Mouse (Mus musculus) hindbrain, postnatal 0 days (tissue): ENCODE data around the gene Ptp4a2. TPM values are rescaled to one million over a fixed set of nuclear protein-coding genes. Genes with fewer than 3 reads are reported as not detected.
"Not testable (repeated sequence)": the region's sequence is repeated elsewhere in the genome, so short reads cannot be mapped to it uniquely, and the experiment has no call there.

ENCODE experiments used
- ATAC-seq: fragments of 200-750 bp; cut with Nextera tagmentation; 2 replicates; pipeline ENCODE4 v1.8.0; 2017; ENCODE audit warnings: mild to moderate bottlenecking, moderate TSS enrichment, moderate library complexity
- DNase-seq: peaks from one replicate; pipeline ENCODE4 v3.0.0-alpha.2; 2015; ENCODE audit warnings: low spot score
- H3K27ac ChIP-seq: fragments of 300-500 bp; sonication (generic); 2 replicates; pipeline ENCODE4 v1.5.1; 2014; ENCODE audit warnings: mild to moderate bottlenecking
- H3K27me3 ChIP-seq: fragments of 300-500 bp; sonication (generic); 2 replicates; pipeline ENCODE4 v1.6.1; 2014; ENCODE audit warnings: low read length, mixed read lengths; ENCODE audit not compliant: insufficient read depth
- H3K36me3 ChIP-seq: fragments of 300-500 bp; sonication (generic); 2 replicates; pipeline ENCODE4 v1.6.1; 2014; ENCODE audit warnings: low read length, mixed read lengths; ENCODE audit not compliant: insufficient read depth
- H3K4me1 ChIP-seq: fragments of 300-500 bp; sonication (generic); 2 replicates; pipeline ENCODE4 v1.6.1; 2014; ENCODE audit warnings: antibody characterized with exemption, low read length, mixed read lengths; ENCODE audit not compliant: insufficient read depth
- H3K4me2 ChIP-seq: fragments of 300-500 bp; sonication (generic); 2 replicates; pipeline ENCODE4 v1.6.1; 2014; ENCODE audit warnings: low read depth, mild to moderate bottlenecking, low read length, moderate library complexity, mixed read lengths
- H3K4me3 ChIP-seq: fragments of 300-500 bp; sonication (generic); 2 replicates; pipeline ENCODE4 v1.5.1; 2014; ENCODE audit warnings: low read length
- H3K9ac ChIP-seq: fragments of 300-500 bp; sonication (generic); replicated peaks from 2 replicates; pipeline ENCODE4 v1.6.1; 2014; ENCODE audit warnings: mild to moderate bottlenecking, low read length, moderate library complexity, mixed read lengths
- H3K9me3 ChIP-seq: fragments of 300-500 bp; sonication (generic); 2 replicates; pipeline ENCODE4 v1.6.1; 2016; ENCODE audit warnings: low read length, mixed read lengths
- CTCF ChIP-seq: IDR thresholded peaks from 2 replicates; pipeline ENCODE4 v1.5.1; 2016; ENCODE audit warnings: antibody characterized with exemption, control low read depth, low read depth
- WGBS: fragments of 180-500 bp; shearing (Covaris S2); extraction: QIAGEN DNeasy Blood & Tissue Kit; methylation state at CpG from one replicate; pipeline ENCODE4 v1.1.7; 2014; 5-methylcytosine and 5-hydroxymethylcytosine counted together
- polyA plus RNA-seq: library from polyadenylated mRNA; unstranded; fragments of >200 nt; fragmentation: Nextera tagmentation; extraction: Ambion mirVana; gene quantifications from 2 replicates; pipeline ENCODE4 v1.2.1, GENCODE M21; 2015
- total RNA-seq: library from RNA; depleted of rRNA; stranded (reverse); fragments of >200 nt; gene quantifications from 2 replicates; pipeline ENCODE4 v1.2.3, GENCODE M21; 2014; rRNA removed

Gene Ptp4a2
- total RNA-seq: 83.5 and 91.7 TPM in 2 replicates
- polyA plus RNA-seq: 243 and 254 TPM in 2 replicates

DNA sequence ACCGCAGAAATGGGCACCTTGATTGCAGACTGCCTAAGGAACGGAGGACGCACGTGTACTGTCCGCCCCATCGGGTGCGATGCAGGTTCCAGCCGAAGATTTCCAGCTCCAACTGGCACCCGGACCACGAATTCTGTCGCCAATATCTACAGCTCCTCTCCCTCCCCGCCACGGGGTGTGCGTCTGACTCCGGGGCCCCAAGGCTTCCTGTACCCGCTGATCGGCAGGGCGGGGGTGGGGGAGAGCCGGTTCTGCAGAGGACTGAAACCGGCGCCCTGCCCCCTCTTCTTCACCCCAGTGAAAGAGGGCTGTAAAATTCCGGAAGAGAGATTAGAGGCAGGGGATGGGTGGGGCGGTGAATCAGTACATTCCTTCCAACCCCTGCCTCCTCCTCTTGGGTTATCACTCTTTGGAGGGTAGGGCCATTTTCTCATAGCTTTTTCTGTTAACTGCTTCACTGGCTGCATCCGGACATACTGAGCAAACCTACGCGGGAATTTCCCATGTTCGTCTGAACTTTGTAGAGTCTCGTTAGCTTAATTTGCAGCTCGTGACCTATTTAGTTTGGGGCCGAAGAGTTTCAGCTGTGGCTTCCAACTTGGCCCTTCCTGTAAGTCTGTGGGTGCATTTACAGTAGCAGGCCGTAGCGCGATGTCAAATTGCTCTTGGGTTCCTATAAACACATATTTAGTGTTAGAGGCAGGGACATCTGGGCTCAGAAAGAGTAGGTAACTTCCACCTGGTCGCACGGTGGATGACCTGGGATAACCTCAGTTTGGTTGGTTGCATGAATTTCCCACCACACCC is at the start of gene Ptp4a2:
Gene Ptp4a2, plus strand, starts transcription at position 422 of the 807 bp plus-strand sequence.
- no peaks in the 10 kb centered on the region for H3K4me1 ChIP-seq
- H3K36me3 ChIP-seq: no peaks in the 10 kb centered on the region
- WGBS: 22% methylated on average over 35 of the region's 35 CpGs
- H3K27me3 ChIP-seq: no peaks in the 10 kb centered on the region
- peak within 1 kb of the TSS; percentile 35; the same call in 1 of the 2 replicates for H3K9ac ChIP-seq
- no peak for TF ChIP-seq CTCF
- ATAC-seq (no peak), DNase-seq (no peak)
- H3K4me3 ChIP-seq: peak within 1 kb of the TSS; percentile 32
- no peak within 1 kb of the TSS for H3K27ac ChIP-seq
- H3K4me2 ChIP-seq: peak within 1 kb of the TSS; percentile 60
- no peaks in the 10 kb centered on the region for H3K9me3 ChIP-seq

- TF ChIP-seq CTCF: no peak
- Histone ChIP-seq H3K27ac (no peak overlapping the region), H3K9me3 (no peaks in the 10 kb centered on the region), H3K4me1 (no peaks in the 10 kb centered on the region), H3K36me3 (no peaks in the 10 kb centered on the region), H3K4me2 (no peak overlapping the region), H3K27me3 (no peaks in the 10 kb centered on the region), H3K4me3 (no peak overlapping the region), H3K9ac (no peak overlapping the region)
- no peak for ATAC-seq
- DNase-seq: no peak
- 92% methylated on average over 12 of the region's 12 CpGs for WGBS
These were observed 49.4 kb upstream of the Ptp4a2 start for GRCm38 (mm10) chr4:129761606-129762005.

DNA sequence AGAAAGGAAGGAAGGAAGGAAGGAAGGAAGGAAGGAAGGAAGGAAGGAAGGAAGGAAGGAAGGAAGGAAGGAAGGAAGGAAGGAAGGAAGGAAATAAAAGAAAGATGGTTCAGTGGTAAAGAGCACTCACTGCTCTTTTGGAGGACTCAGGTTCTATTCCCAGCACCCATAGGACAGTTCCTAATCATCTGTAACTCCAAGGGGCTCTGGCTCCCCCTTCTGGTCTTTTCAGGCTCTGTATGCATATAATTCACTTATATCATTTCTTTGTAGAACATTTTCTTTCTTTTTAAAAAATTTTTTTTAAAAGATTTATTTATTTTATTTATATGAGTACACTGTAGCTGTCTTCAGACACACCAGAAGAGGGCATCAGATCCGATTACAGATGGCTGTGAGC is 48.5 kb upstream of the Ptp4a2 start:
- H3K36me3 ChIP-seq, H3K4me2 ChIP-seq, ATAC-seq, H3K4me1 ChIP-seq, H3K9ac ChIP-seq, H3K4me3 ChIP-seq, H3K27me3 ChIP-seq, DNase-seq, H3K27ac ChIP-seq, H3K9me3 ChIP-seq: not testable (repeated sequence)
- 100% methylated on average over 1 of the region's 1 CpGs for WGBS

- H3K4me3 ChIP-seq: no peak overlapping the region
- WGBS: 93% methylated on average over 3 of the region's 3 CpGs
- no peaks in the 10 kb centered on the region for H3K36me3 ChIP-seq
- TF ChIP-seq CTCF: no peak
- no peaks in the 10 kb centered on the region for H3K4me1 ChIP-seq
- no peak overlapping the region for H3K4me2 ChIP-seq
- H3K9ac ChIP-seq: no peak overlapping the region
- H3K27me3 ChIP-seq: no peaks in the 10 kb centered on the region
- H3K9me3 ChIP-seq: no peaks in the 10 kb centered on the region
- ATAC-seq (no peak), DNase-seq (no peak)
- H3K27ac ChIP-seq: no peak overlapping the region
These were observed 45.7 kb upstream of the Ptp4a2 start for GRCm38 (mm10) chr4:129765351-129765750.

GRCm38 (mm10) chr4:129767782-129768181 is 43.2 kb upstream of the Ptp4a2 start:
- H3K4me1 ChIP-seq: peaks cover 10% of the 10 kb centered on the region
- TF ChIP-seq CTCF: no peak
- no peak overlapping the region for H3K9ac ChIP-seq
- DNase-seq (no peak), ATAC-seq (no peak)
- H3K27ac ChIP-seq: no peak overlapping the region
- 46% methylated on average over 8 of the region's 8 CpGs for WGBS
- H3K9me3 ChIP-seq: no peaks in the 10 kb centered on the region
- H3K4me3 ChIP-seq: no peak overlapping the region
- no peaks in the 10 kb centered on the region for H3K27me3 ChIP-seq
- no peaks in the 10 kb centered on the region for H3K36me3 ChIP-seq
- H3K4me2 ChIP-seq: no peak overlapping the region

DNA sequence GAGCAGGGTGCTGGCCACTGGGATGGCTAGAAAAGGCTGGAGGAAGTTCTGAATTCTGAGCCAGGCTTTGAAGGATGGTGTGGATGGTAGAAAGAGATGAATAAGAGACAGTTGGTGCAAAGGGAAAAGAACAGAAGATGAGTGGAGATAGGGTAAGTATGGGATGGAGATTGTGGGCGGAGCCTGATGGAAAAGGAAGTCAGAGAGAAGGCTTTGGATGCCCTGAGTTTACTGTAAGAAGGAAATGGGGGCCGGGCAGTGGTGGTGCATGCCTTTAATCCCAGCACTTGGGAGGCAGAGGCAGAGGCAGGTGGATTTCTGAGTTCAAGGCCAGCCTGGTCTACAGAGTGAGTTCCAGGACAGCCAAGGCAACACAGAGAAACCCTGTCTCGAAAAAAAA is 42.3 kb upstream of the Ptp4a2 start:
- H3K9ac ChIP-seq, H3K4me2 ChIP-seq, H3K9me3 ChIP-seq, H3K36me3 ChIP-seq, H3K27me3 ChIP-seq, H3K27ac ChIP-seq, ATAC-seq, H3K4me3 ChIP-seq, DNase-seq: not testable (repeated sequence)
- 88% methylated on average over 3 of the region's 3 CpGs for WGBS
- peaks cover 10% of the 10 kb centered on the region for H3K4me1 ChIP-seq

DNA sequence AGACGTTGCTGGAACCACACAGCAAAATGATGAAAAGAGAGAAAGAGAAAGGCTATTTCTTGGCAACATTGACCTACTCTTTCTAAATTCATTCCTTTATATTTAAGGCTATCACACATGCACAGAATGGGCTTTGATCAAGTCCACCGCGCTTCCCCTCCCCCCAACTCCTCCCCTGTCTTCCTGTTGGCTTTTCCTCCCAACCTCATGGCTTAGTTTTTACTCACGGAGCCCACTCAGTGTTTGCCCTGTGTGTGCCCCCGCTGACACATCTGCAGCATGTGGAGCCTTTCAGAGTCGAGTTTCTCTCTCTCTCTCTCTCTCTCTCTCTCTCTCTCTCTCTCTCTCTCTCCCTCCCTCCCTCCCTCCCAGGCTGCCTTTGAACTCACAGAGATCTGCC is 40.4 kb upstream of the Ptp4a2 start:
- Histone ChIP-seq H3K9me3 (no peaks in the 10 kb centered on the region), H3K36me3 (no peaks in the 10 kb centered on the region), H3K9ac (no peak overlapping the region), H3K4me1 (peaks cover 10% of the 10 kb centered on the region), H3K4me3 (no peak overlapping the region), H3K27ac (no peak overlapping the region), H3K4me2 (no peak overlapping the region), H3K27me3 (no peaks in the 10 kb centered on the region)
- TF ChIP-seq CTCF: no peak
- DNase-seq: no peak
- ATAC-seq: no peak
- WGBS: 68% methylated on average over 6 of the region's 6 CpGs
